Mouse (Mus musculus) forebrain, embryonic 11.5 days (tissue): ENCODE measurements around the gene Cacna1g. TPM values are rescaled to one million over a fixed set of nuclear protein-coding genes. Genes with fewer than 3 reads are reported as not detected.

Experiments
- ATAC-seq: fragments of 200-750 bp; cut with Nextera tagmentation; replicated peaks from 2 replicates; pipeline ENCODE4 v1.8.0; 2017; ENCODE audit warnings: moderate TSS enrichment; ENCODE audit not compliant: low FRiP score
- DNase-seq: peaks from one replicate; pipeline ENCODE4 v3.0.0-alpha.2; 2017; ENCODE audit warnings: low spot score
- H3K27ac ChIP-seq: fragments of 300-500 bp; sonication (generic); 2 replicates; pipeline ENCODE4 v1.5.1; 2014; ENCODE audit warnings: low read depth, low read length
- H3K27me3 ChIP-seq: fragments of 300-500 bp; sonication (generic); 2 replicates; pipeline ENCODE4 v1.6.1; 2014; ENCODE audit warnings: mild to moderate bottlenecking, low read length, mixed read lengths; ENCODE audit not compliant: control insufficient read depth, insufficient read depth
- H3K36me3 ChIP-seq: fragments of 300-500 bp; sonication (generic); 2 replicates; pipeline ENCODE4 v1.6.1; 2014; ENCODE audit warnings: mild to moderate bottlenecking, low read length, moderate library complexity, mixed read lengths; ENCODE audit not compliant: control insufficient read depth, insufficient read depth
- H3K4me1 ChIP-seq: fragments of 300-500 bp; sonication (generic); replicated peaks from 2 replicates; pipeline ENCODE4 v1.6.1; 2014; ENCODE audit warnings: low read length, mixed read lengths; ENCODE audit not compliant: control insufficient read depth, insufficient read depth
- H3K4me2 ChIP-seq: fragments of 300-500 bp; sonication (generic); 2 replicates; pipeline ENCODE4 v1.6.1; 2014; ENCODE audit warnings: low read depth, mild to moderate bottlenecking, low read length, moderate library complexity, mixed read lengths; ENCODE audit not compliant: severe bottlenecking
- H3K4me3 ChIP-seq: fragments of 300-500 bp; sonication (generic); 2 replicates; pipeline ENCODE4 v1.5.1; 2014; ENCODE audit warnings: low read depth, low read length
- H3K9ac ChIP-seq: fragments of 300-500 bp; sonication (generic); 2 replicates; pipeline ENCODE4 v1.6.1; 2014; ENCODE audit warnings: low read length
- H3K9me3 ChIP-seq: fragments of 300-500 bp; sonication (generic); 2 replicates; pipeline ENCODE4 v1.6.1; 2016; ENCODE audit warnings: low read length, mixed read lengths; ENCODE audit not compliant: control insufficient read depth
- WGBS: fragments of 180-500 bp; shearing (Covaris S2); extraction: QIAGEN DNeasy Blood & Tissue Kit; methylation state at CpG from one replicate; pipeline ENCODE4 v1.1.7; 2014; 5-methylcytosine and 5-hydroxymethylcytosine counted together
- polyA plus RNA-seq: library from polyadenylated mRNA; unstranded; fragments of >200 nt; fragmentation: Nextera tagmentation; extraction: Ambion mirVana; gene quantifications from 2 replicates; pipeline ENCODE4 v1.2.1, GENCODE M21; 2014

Gene Cacna1g
- polyA plus RNA-seq, 1 experiment from 2014 or later: 17.4 TPM

- Histone ChIP-seq H3K4me2 (no peak overlapping the region), H3K27ac (no peak overlapping the region), H3K27me3 (no peaks in the 10 kb centered on the region), H3K36me3 (no peaks in the 10 kb centered on the region), H3K4me3 (no peak overlapping the region), H3K9me3 (no peaks in the 10 kb centered on the region), H3K4me1 (peaks cover 5% of the 10 kb centered on the region; the same call in 1 of the 2 replicates), H3K9ac (no peak overlapping the region)
- no peak for DNase-seq
- WGBS: 48% methylated on average over 12 of the region's 12 CpGs
- ATAC-seq: no peak
These were observed 87.8 kb downstream of the Cacna1g start for GRCm38 (mm10) chr11:94385977-94386771.

DNA sequence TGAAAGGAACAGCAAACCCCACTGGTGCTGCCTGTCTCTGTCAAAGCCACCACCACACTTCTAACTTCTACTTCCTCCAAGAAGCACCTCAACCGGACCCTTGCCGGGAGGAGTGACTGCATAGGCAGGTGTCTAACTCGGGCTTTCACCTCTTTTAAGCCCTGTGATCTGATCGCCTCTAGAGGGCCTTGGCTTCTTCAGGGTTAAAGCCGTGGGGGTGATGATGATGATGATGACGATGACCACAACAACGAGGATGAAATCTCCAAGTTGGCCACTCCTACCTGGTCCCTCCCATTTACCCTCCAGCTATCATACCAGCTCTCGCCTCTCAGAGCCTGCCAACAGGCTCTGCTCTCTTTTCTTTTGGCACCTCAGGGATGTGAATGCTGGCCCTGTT is 94.3 kb downstream of the Cacna1g start:
- no peaks in the 10 kb centered on the region for H3K36me3 ChIP-seq
- H3K9ac ChIP-seq: no peak overlapping the region
- no peak for DNase-seq
- no peak for ATAC-seq
- no peak overlapping the region for H3K27ac ChIP-seq
- H3K4me3 ChIP-seq: no peak overlapping the region
- 81% methylated on average over 8 of the region's 8 CpGs for WGBS
- H3K27me3 ChIP-seq: no peaks in the 10 kb centered on the region
- H3K9me3 ChIP-seq: no peaks in the 10 kb centered on the region
- H3K4me2 ChIP-seq: no peak overlapping the region
- H3K4me1 ChIP-seq: no peaks in the 10 kb centered on the region

DNA sequence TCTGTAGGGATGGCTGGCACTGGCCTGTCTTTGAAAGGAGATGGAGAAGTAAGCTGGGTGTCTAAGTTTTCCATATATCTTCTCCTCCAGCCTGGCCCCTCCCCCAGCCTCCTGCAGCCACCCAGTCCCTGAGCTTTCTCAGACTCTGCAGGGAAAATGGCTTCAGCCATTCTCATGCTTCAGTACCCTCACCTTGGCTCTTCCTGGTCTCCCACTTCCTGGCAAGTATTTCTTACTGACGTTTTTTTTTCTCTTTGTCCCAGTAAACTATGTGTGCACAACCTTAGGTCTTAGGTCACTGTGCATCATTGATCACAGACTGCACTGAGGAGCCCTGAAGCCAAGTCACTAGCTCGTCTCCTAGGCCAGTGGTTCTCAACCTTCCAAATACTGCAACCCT is 94.9 kb downstream of the Cacna1g start:
- DNase-seq: no peak
- H3K4me3 ChIP-seq: no peak overlapping the region

DNA sequence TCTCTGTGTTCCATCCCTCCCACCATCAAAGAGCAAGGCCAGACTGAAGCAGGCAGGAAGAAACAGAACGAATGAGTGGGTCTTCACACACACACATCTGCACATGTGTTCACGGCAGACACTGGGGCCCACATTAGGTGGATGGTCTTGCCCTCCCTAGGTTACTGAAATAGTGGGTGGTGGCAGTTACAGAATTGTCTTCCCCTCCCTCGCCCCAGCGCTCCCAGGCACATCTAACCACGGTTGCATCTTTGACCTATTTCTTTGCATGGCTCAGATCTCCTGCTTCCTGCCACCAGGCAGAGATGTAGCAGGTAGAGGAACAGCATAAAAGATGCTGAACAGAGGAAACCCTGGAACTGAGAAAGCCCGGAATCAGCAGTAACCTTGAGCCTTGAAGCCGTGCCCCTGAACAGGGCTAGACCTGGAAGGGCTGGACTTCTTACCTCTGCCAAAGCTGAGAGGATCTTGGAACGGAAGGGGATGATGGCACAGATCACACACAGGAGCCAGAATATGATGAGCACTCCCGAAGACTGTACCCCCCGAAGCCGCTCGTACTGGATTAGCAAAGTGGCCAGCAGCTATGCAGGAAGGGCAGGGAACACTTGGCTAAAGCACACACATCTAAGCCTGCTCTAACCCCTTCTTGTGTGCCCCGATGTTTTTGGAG is 99.6 kb downstream of the Cacna1g start:
- ATAC-seq: no peak
- H3K9ac ChIP-seq: no peak overlapping the region

More for the DNA sequence above, 94.9 kb downstream of the Cacna1g start:
- 27% methylated on average over 2 of the region's 2 CpGs for WGBS
- Histone ChIP-seq H3K9me3 (no peaks in the 10 kb centered on the region), H3K9ac (no peak overlapping the region), H3K27ac (no peak overlapping the region), H3K4me1 (no peaks in the 10 kb centered on the region), H3K4me2 (no peak overlapping the region), H3K36me3 (no peaks in the 10 kb centered on the region), H3K27me3 (no peaks in the 10 kb centered on the region)
- ATAC-seq: no peak

GRCm38 (mm10) chr11:94370809-94371208 is 103.2 kb downstream of the Cacna1g start:
- 62% methylated on average over 5 of the region's 5 CpGs for WGBS
- no peak overlapping the region for H3K27ac ChIP-seq
- H3K9me3 ChIP-seq: no peaks in the 10 kb centered on the region; the same call in 1 of the 2 replicates

More for the DNA sequence above, 99.6 kb downstream of the Cacna1g start:
- Histone ChIP-seq H3K4me1 (no peaks in the 10 kb centered on the region), H3K36me3 (no peaks in the 10 kb centered on the region), H3K9me3 (no peaks in the 10 kb centered on the region), H3K27me3 (no peaks in the 10 kb centered on the region), H3K27ac (no peak overlapping the region), H3K4me3 (no peak overlapping the region), H3K4me2 (no peak overlapping the region)
- no peak for DNase-seq
- WGBS: 88% methylated on average over 13 of the region's 13 CpGs

DNA sequence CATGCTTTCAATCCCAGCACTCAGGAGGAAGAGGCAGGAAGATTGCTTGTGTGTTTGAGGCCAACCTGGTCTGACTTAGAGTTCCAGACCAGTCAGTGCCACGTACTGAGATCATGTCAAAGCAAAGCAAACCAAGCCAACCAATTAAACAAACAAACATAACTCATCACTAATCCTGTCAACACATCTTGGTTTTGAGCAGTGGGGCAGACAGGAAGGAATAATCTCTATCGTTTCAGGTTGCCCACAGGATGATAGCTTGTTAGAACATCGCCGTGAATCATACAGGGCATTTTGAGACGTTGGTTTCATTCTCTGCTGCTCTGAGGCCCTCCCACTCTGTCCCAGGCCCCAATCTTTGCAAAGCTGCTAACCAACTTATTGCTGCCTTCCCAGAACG is 104.0 kb downstream of the Cacna1g start:
- no peaks in the 10 kb centered on the region; the same call in 1 of the 2 replicates for H3K9me3 ChIP-seq
- DNase-seq (no peak), ATAC-seq (no peak)
- WGBS: 79% methylated on average over 6 of the region's 6 CpGs
- no peak overlapping the region for H3K4me2 ChIP-seq
- H3K27me3 ChIP-seq: no peaks in the 10 kb centered on the region
- no peaks in the 10 kb centered on the region for H3K36me3 ChIP-seq
- H3K9ac ChIP-seq: no peak overlapping the region
- H3K4me1 ChIP-seq: no peaks in the 10 kb centered on the region
- no peak overlapping the region for H3K27ac ChIP-seq
- H3K4me3 ChIP-seq: no peak overlapping the region

More at GRCm38 (mm10) chr11:94370809-94371208, 103.2 kb downstream of the Cacna1g start:
- H3K4me2 ChIP-seq: no peak overlapping the region
- H3K4me3 ChIP-seq: no peak overlapping the region
- no peaks in the 10 kb centered on the region for H3K4me1 ChIP-seq
- no peak overlapping the region for H3K9ac ChIP-seq
- no peaks in the 10 kb centered on the region for H3K27me3 ChIP-seq
- no peaks in the 10 kb centered on the region for H3K36me3 ChIP-seq
- ATAC-seq (no peak), DNase-seq (no peak)

DNA sequence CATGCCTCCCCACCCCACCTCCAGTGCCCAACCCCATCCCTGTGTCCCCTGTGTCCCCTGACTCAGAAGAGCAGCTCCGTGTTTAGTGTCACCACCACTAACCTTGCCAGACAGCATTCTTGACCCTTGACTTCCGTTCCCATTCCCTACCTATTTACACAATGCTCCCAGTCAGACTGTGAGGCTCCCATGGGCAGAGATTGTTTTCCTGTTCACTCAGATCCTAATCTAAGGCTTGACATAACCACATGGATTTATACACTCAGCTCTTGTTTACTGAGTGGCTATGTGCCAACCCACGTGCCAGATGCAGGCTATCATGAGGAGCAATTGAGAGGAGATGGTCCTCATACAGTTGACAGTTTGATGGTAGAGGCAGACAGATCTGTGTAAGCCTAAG is 108.7 kb downstream of the Cacna1g start:
- WGBS: 83% methylated on average over 3 of the region's 3 CpGs
- Histone ChIP-seq H3K36me3 (no peaks in the 10 kb centered on the region), H3K27ac (no peak overlapping the region), H3K9ac (no peak overlapping the region), H3K4me1 (no peaks in the 10 kb centered on the region), H3K4me3 (no peak overlapping the region), H3K4me2 (no peak overlapping the region), H3K9me3 (no peaks in the 10 kb centered on the region; the same call in 1 of the 2 replicates), H3K27me3 (no peaks in the 10 kb centered on the region)
- ATAC-seq (no peak), DNase-seq (no peak)

- 82% methylated on average over 7 of the region's 7 CpGs for WGBS
- Histone ChIP-seq H3K9ac (no peak overlapping the region), H3K9me3 (no peaks in the 10 kb centered on the region; the same call in 1 of the 2 replicates), H3K4me3 (no peak overlapping the region), H3K27ac (no peak overlapping the region), H3K4me2 (no peak overlapping the region), H3K36me3 (no peaks in the 10 kb centered on the region), H3K27me3 (no peaks in the 10 kb centered on the region), H3K4me1 (no peaks in the 10 kb centered on the region)
- ATAC-seq (no peak), DNase-seq (no peak)
These were observed 110.3 kb downstream of the Cacna1g start for GRCm38 (mm10) chr11:94363690-94364089.
